Mouse (Mus musculus): ENCODE results near the gene Helq.

DNA sequence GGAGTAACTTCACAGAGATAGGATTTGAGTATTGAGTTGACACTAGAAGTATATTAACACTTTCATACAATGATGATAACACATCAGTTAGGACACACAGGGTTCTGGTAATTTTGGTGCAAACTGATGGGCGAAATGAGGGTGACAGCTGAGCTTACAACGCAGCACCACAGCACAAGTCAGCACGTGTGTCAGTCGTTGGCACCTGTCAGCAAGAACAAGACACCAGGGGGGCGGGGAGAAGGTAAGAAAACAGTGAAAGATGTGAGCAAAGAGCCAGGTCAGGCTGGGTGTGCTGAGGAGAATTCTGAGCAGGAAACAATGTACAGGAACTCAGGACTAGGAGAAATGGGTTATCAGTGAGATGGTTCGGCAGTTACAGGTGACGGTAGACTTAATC is 36.7 kb downstream of the Helq start:
- TF ChIP-seq CTCF (IDR thresholded peaks at IDR 0.05; ENCODE audit: low read depth) (no peak), EP300 (optimal IDR thresholded peaks at IDR 0.05) (no peak)

Data from stomach, postnatal 0 days (tissue).